Mouse (Mus musculus) kidney, postnatal 25 days (tissue): ENCODE measurements at regions not wholly inside any gene's neighbourhood (a gene's known extent, or its start where the extent isn't known, plus 50 kb on each side); places are given as distances from the start of the nearest gene placed in this dataset.

ENCODE experiments used
- DNase-seq, 2 experiments: peaks; one replicate each; pipeline ENCODE4 v3.0.0; 2021; ENCODE audit warnings: mixed read lengths in 2 of 2

DNA sequence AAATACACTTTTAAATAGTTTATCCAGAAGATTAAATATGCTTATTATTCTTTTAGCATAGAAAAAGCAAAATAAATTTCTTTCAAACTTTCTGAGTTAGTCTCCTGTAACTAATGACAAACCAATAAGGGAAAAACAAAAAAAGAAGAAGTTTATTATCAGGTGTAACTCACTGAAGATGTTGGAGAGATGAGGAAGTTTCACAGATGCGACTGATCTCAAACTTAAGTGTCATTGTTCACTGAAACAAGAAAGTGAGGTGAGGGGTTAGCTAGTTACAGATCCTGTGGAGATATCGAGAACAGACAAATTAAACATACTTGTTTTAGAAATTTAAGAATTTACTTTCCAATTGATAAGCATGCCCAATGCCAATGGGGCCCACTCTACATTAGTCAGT is 199.2 kb downstream of the Wdr20rt start:
- no peak for DNase-seq

DNA sequence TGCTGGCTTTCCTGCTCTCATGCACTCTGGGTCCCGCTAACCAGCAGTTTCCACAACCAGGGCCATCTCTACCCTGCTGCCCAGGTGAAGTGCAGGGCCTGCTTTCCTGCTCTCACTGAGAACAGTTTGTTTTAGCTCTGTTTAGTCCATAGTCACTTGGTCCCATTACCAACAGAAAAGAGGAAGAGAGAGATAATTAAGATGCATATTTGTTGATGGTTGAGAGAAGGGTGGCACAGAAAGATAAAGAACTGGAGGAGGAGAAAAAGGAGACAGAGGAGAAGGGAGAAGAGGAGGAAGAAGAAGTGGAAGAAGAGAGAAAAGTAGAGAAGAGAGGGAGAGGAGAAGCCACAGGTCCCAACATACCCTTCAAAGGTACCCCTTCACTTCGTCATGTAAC is 200.1 kb downstream of the Wdr20rt start:
- DNase-seq, result no peak

DNA sequence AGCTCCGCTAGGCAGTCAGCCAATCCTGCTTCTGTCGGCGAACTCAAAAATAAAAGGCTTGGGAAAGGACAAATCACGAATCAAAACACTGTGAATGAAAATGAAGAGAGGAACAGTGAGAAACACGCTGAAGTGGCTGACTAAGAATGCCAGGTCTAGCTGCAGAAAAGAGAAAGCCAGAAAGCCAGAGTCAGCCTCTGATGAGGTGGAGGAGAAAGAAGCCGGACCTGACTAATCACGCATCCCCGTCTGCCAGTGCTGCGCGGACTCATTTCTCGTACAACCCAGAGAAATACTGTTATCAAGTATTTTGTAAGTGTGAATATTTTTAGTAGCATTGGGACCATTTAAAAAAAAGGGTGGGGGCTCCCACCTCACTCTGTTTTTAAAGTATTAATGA is 201.6 kb downstream of the Wdr20rt start:
- no peak for DNase-seq

DNA sequence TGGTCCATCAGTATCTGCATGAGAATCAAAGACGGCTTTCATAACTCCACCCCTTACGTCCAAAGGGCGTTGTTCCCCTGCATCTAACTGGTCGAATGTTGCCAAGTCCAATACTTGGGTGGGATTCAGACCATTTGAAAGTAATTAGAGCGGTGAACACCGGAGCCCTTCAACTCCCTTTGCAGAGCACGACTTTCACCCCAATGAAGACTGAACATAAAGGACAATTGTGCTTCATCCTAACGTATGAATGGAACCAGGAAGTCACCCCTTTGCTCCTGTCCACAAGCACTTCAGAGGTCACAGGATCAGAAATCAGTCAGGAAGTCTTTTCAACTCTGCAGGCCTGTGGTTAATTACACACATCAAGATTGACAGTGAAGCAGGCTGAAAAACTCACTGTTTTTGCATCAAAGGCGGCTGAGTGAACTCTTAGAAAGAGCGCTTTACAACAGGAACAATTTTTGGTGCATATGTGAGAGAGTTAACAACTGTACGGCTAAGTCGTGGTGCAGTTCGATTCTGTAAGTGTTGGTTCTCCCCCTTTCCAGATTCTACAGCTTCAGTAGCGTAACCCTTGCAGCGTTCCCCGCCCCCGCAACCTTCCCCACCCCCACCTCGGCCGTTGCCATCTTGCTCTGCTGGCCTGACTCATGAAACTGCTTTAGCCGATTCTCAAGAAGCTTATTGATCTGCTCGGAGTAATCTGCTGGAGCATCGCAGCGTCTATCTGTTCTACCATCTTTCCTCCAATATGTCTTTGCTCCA is 203.1 kb downstream of the Wdr20rt start:
- DNase-seq, result no peak

DNA sequence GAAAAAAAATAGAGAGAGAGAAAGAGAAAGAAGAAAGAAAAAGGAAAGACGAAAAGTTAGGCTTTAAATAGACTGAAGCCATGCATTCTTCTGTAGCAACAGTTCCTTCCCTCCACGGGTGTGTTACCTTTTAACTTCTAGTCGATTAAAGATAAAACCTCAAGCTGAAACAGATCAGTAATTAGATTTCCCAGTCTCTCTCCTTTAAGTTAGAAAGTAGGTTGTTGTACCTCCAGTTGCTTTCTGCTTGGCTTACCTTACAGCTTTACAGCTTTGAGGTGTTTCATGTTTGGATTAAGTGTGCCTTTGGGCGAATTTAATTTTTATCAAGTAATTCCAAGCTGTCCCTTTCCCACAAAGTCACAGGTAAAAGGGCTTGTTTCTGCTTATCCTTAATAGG is 225.5 kb downstream of the Wdr20rt start:
- DNase-seq, result no peak

DNA sequence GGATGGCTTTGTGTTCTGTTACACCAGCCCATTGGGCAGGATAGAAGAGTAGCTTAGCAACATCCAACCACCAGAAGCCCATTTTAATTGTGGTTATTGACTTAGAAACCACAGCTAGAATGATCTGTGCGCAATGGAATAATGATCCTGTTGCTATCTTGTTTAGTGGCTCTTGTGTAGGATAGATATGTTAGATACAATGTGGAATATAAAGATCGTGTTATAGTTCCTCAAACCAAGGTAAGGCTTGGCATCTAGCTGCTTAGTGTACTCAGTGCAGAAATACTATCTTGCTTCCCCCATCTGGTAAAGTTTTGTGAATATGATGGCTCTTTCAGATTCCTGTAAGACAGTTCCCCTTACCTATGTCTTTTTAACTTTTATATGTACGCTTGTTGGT is 230.4 kb downstream of the Wdr20rt start:
- DNase-seq, result no peak

DNA sequence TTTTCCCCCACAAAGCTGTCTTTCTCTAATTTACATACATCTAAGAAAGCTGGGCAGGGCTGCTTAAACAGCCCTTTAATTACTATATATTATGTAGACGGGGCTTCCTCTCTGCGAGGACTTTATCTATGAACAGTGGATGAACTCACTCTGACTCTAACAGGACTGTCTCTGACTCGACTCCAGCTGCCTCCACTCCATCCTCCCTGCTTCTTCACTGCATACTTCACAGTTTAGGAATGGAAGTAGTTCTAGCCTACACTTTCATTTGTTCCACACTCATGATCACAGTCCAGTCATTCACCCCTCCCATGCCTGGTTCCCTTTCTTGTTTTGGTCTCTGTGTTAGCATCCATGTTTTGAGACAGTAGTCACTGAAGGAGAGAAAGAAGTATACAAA is 231.6 kb downstream of the Wdr20rt start:
- DNase-seq, result no peak

DNA sequence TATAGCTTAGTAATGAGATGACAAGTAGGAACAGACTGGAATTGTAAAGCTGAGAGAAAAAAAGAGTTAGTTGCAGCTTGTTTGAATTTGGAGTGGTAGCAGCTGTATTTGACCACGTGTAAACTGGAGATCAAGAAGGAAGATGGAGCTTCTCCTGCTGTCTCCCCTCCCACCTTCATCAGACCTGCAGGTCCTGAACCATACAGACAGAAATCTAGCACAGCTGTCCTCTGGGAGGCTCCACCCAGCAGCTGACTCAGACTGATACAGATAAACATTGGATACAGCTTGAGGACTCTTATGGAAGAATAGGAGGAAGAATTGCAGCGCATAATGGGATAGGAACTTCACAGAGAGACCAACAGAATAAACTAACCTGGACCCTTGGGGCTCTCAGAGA is 238.9 kb downstream of the Wdr20rt start:
- no peak for DNase-seq

DNA sequence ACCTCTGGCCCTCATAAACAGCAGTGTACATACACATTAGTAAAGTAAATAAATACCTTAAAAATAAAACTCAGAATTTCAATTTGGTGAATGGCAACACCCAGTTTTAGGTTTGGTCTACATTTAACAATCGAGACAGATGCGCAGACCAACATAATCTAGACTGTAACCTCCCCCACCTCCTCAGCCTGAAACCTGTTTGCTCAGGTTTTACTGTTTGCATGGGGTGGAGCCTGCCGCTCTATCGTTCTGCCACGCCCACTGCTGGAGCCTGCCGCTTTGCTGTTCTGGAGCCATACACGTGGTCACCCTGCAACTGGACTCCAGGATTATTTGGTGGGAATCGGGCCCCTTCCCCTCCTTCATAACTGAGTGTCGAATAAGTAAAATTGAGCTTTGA is 253.4 kb downstream of the Wdr20rt start:
- DNase-seq, result peak in 1 of 2 experiments; percentile 28

DNA sequence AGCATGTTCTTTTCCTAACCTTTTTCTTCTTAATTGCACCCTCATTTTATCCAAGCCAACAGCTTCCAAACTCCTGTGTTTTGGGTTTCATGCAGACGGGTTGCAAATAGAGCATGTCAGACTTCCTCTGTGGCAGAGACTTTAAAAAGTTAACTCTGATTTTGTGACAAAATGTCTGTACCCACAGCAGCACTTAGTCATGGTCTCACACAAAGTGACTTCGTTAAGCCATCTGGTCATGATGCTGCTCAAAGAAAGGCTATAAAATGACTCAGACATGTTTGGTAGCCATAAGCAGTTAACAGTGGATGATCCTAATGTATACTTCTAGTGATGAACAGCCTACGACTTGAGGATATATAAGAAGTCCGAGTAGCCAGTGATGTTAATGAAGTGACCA is 255.5 kb downstream of the Wdr20rt start:
- DNase-seq, result no peak

DNA sequence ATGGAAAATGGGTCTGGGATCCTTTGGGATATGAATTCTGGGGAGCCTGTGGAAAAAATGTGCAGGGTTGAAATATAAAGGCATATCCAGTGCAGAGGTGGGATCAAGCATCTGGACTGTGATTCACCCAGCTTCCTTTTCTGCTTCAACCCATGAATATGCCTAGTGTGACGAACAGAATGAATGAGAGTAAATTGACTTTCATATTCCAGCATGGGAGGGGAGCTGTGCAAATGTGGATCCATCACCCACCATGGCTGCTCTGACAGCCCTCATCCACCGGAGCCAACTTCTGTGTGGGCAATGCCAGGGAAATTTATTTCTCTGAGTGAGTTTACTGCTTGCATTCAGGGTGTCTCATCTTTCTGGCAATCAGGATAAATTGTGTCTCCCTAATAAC is 265.8 kb downstream of the Wdr20rt start:
- DNase-seq, result no peak

DNA sequence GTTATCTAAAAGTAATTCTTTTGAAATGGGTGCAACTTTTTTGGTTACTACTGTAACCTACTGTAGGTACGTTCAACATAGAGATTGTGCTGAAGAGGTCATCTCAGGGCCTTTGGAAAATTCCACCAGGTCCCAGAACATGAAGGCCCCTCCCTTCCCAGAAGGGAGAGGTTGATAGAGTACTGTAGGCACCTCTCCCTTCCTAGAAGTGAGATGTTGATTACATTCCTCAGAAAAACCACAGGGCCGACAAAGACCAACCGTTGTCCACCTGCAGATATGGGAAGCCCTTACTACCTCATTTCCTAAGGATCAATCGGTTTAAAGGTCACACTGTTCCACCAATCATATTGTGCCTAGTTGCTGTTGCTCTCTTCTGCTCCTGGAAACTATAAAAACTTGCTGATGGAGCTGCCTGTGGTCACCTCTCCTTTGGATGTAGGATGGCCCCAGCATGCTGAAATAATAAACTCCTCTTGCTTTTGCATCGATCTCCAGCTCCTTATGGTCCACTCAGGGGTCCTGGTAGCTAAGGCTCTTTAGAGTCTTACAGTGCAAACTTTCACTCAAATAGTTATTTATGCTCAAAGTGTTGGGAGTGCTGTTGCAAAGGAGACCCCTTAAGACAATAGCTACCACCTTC is 269.2 kb downstream of the Wdr20rt start:
- no peak for DNase-seq

DNA sequence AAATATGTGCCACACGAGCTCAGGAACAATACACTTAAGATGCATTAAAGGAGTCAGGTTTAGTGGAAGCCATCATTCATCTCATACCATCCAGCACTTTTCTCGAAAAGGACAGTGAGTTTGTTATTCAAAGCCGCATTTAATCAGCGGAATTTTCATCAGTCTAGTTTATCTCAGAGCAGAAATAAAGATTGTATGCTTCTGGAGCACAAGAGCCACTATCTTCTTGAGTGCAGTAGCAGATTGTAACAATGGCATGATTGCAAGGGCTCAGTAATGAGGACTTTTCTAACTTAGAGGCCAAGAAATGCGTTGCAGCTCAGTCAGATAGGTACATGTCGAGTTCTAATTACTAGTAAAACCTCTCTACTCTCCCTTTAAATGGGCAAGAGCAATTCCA is 271.3 kb downstream of the Wdr20rt start:
- no peak for DNase-seq

DNA sequence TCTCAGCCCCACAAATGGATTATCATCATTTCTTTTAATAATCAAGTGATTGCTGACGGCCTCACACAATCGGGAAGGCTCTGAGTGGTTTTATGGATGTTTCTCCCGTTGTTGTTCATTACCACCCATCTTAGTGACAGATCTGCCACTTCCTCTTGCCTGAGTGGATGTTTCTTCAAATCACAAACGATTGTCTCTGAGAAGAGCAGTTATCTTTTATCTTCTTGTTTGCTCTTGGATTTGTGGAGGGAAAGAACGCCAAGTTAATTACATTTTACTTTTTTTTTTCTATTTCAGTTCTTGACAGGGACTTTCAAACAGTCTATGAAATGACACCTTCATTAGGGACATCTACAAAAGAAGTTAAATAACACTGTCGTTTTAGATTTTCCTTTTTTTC is 272.3 kb downstream of the Wdr20rt start:
- no peak for DNase-seq

DNA sequence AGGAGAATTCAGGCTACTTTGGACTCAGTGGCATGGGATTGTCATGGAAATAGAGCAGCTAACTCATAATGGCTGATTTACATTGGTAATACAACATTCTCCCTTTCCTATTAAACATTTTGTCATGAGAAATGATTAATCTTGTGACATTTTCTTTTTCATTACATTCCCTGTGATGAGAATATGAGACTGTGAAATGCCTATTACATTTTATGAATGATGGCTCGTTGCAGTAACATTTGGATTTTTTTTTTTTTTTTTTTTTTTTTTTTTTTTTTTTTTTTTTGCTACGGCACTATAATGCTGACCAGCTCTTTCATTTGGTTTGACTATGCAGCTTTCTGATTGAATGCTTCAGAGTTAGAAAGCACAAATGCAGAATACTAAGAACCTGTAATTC is 276.1 kb downstream of the Wdr20rt start:
- no peak for DNase-seq

DNA sequence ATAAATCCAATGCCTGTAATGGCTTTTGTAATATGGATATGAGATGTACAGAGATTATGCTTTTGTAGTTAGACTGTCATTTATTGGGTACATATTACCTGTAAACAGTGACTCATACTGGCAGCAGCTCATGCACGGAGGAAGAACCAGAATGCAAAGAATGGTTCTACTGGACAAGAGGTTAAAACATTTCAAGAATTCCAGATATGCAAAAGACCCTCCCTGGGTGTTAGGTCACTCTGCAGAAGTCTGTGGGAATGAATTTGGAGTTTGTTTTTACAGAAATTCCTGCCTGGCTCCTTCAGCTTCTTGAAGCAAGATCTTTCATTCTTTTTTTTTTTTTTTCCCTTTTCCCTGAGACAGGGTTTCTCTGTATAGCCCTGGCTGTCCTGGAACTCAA is 276.7 kb downstream of the Wdr20rt start:
- no peak for DNase-seq

DNA sequence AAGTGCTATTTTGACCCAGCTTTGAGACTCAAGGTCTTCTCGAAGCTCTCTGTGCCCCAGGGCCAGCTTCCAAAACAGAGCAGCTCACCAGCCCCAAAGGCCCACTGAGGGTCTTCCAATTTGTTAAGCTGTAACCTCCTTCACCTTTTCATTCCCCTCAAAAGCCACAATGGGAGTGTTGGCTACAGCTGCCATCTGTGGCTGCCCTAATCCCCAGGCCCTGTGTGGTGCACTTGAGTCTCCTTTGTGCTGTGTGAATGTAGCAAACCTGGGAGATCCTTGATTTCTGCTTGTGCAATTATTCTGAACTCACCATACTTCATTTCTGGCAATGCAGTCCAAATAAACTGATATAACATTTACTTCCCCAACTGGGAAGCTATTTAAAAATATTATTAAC is 287.8 kb downstream of the Wdr20rt start:
- DNase-seq, result no peak

DNA sequence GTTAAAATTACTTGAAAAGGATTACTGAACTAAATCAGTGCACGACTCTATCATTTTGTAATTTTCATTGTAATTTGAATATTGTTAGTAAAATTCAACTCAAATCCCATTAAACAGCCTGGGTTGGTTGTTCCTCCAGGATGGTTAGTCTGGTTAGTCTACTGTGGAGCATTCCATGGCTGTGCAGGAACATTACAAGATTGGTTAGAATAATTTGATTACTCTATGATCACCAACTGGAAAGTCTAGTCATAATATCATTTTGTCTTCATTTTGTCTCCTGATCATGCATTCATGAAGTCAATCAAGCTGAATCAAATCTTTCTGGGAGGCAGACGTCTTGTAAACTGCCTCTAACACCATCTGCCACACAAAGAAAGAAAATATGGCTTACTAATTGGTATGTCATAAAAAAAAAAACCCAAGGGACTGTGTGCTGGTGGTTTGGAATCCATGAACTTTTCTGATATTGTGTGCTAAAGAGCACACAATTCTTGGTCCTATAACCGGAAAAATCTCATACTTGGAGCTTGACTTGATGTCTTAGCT is 308.9 kb downstream of the Wdr20rt start:
- DNase-seq, result no peak

DNA sequence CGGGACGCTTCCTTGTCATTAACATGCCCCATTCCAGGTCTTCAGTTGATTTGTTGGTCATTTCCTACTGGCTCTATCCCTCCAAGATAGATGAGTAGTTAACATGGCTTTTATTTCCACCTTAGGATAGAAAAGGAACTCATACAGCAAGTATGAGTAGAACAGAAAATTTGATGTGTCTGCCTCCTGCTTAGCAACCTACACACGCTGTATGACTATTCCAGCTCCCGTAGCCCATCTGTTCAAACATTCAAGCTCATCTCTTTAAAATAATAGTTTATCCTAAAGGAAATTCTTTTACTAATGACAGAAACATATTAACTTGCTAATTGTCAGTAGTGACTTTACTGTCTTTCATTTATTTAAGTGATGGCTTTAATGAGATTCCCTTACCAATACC is 323.0 kb downstream of the Wdr20rt start:
- no peak for DNase-seq

DNA sequence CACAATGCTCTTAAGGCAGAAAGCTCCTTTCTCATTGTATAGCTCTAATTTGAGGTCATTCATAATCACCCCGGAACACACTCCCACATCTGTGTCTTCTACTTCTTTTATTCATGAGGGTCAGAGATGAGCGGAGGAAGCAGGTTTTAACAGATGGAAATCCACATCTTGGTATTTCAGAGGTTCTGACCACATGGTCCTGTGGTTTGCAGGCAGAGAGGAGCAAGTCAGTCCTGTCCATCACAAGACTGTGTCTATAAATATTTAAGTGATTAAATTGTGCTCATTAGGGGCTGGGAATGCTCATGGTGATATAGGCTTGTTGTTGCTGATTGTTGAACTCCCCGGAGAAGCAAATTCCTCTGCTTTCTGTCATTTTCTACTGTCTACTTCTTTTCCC is 326.9 kb downstream of the Wdr20rt start:
- no peak for DNase-seq

DNA sequence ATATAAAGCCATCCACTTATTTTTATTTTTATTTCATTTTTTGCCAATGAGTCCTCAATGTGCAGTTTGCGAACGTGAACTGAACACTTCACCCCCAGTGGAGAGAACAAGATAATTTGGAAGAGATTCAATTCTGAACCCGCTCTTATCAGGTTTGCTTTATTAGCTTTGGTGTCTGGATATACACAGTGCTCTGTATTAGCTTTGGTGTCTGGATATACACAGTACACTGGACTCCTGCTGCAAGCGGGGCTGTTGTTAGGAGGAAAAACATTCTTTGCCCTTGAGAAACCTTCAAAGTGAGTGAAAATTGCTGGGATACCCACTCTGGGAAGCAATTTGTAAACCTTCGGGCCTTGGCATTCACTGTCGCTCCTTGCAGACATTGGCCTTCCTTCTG is 333.7 kb downstream of the Wdr20rt start:
- no peak for DNase-seq

DNA sequence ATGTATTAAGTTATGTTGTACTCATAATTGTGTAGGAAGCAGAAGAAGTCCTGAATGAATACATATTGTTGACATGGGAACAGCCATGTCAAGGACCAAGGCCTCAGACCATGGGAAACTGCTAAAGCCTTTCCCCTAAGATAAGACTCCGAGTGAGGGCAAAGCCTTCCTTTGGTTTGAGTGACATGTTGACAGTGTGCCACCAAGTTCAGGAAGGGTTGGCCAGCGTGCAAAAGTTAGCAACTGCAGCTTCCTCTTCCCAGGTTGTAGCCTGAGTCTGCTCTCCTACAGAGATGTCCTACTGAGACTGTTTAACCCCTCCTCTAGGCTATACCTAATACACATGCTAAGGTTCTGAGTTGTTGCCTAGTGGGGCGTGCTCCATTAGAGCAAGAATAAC is 334.5 kb downstream of the Wdr20rt start:
- no peak for DNase-seq

DNA sequence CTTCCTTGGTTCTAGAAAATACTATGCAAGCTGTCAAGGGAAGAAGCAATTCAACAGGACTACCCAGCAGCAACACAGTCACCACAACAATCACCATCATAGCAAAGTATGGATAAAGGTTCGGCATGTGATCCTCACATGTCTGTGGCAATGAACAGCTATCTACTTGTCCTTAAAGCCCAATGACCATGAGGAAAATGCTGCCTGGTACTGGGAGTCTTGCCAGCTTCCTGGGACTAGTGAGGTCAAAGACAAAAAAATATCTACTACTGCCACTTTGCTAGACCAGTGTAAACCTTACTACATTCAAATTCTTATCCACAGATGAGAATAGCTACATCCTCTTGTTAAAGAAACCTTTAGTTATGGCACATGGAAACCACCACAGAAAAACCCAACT is 346.3 kb downstream of the Wdr20rt start:
- DNase-seq, result no peak

DNA sequence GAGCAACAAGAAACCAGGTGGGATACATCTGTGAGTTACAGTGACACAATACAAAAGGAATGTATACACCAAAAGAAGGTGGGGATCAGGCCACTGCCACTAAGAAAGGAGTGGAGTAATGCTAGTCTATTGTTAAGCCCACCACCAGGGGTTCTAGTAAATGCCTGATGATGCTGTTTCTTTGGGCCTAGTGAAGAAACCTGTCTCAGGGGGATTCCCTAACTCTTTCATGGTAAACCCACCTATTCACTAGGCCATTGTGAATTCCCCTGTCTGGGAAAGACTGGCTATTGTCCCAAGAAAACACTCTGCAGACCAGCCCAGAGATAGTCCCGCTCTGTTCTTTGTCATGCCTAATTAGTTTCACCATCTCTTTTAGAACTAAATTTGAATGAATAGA is 368.2 kb downstream of the Wdr20rt start:
- no peak for DNase-seq

DNA sequence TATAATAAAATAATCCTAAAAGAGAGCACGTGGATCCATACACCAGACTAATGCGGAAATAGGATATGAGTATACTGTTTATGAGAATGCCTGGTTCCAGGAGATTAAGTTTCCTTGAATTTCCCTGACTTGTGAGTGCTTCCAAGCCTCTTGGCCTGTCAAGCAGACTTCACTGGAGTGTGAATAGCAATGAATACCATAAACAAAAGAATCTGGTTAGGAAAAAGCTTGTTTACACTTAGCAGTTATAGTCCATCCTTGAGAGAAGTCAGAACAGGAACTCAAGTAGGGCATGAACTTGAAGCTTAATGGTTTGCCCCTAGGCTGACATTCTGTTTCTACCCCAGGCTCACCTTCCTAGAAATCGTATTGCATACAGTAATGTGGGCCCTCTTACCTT is 368.8 kb downstream of the Wdr20rt start:
- no peak for DNase-seq
